Mouse (Mus musculus) c-Kit-negative CD71-positive TER-119-positive erythroid progenitor cells, embryonic 14.5 days (primary cell): ENCODE measurements around the gene Ptpn7.

Experiments used
- DNase-seq: peaks from one replicate; pipeline ENCODE4 v3.0.0-alpha.2; 2013; ENCODE audit warnings: low read depth, low spot score

The Ptpn7 gene

GRCm38 (mm10) chr1:135158633-135159032 is 26.1 kb downstream of the Ptpn7 start:
- DNase-seq = no peak

- DNase-seq = no peak
Observed at GRCm38 (mm10) chr1:135159074-135159473, 26.6 kb downstream of the Ptpn7 start.

- no peak for DNase-seq
Observed at GRCm38 (mm10) chr1:135159556-135160123, 27.1 kb downstream of the Ptpn7 start.

- no peak for DNase-seq
Observed at GRCm38 (mm10) chr1:135160411-135161050, 28.0 kb downstream of the Ptpn7 start.

GRCm38 (mm10) chr1:135162720-135163119 is 30.2 kb downstream of the Ptpn7 start:
- DNase-seq = no peak

GRCm38 (mm10) chr1:135167435-135167834 is 34.9 kb downstream of the Ptpn7 start, which contains the start of gene Gpr37l1:
Gene Gpr37l1 (minus strand): TSS chr1:135167681.
- no peak for DNase-seq

- no peak for DNase-seq
Observed at GRCm38 (mm10) chr1:135168453-135169200, 36.1 kb downstream of the Ptpn7 start.

GRCm38 (mm10) chr1:135169556-135170224 is 37.2 kb downstream of the Ptpn7 start:
- DNase-seq = no peak

GRCm38 (mm10) chr1:135170299-135170698 is 37.8 kb downstream of the Ptpn7 start:
- DNase-seq = no peak

- no peak for DNase-seq
Observed at GRCm38 (mm10) chr1:135171202-135171601, 38.7 kb downstream of the Ptpn7 start.

GRCm38 (mm10) chr1:135171984-135172383 is 39.5 kb downstream of the Ptpn7 start:
- no peak for DNase-seq

GRCm38 (mm10) chr1:135173311-135173710 is 40.8 kb downstream of the Ptpn7 start:
- no peak for DNase-seq

GRCm38 (mm10) chr1:135175176-135175575 is 42.7 kb downstream of the Ptpn7 start:
- DNase-seq = no peak

GRCm38 (mm10) chr1:135177724-135178123 is 45.2 kb downstream of the Ptpn7 start:
- no peak for DNase-seq

- no peak for DNase-seq
Observed at GRCm38 (mm10) chr1:135178863-135179262, 46.4 kb downstream of the Ptpn7 start.

GRCm38 (mm10) chr1:135180830-135181229 is 48.3 kb downstream of the Ptpn7 start:
- no peak for DNase-seq

GRCm38 (mm10) chr1:135181275-135181674 is 48.8 kb downstream of the Ptpn7 start:
- no peak for DNase-seq

GRCm38 (mm10) chr1:135181880-135182623 is 49.6 kb downstream of the Ptpn7 start:
- no peak for DNase-seq

- no peak for DNase-seq
Observed at GRCm38 (mm10) chr1:135182975-135183374, 50.5 kb downstream of the Ptpn7 start.

- DNase-seq = no peak
Observed at GRCm38 (mm10) chr1:135183448-135183847, 50.9 kb downstream of the Ptpn7 start.

GRCm38 (mm10) chr1:135183941-135184570 is 51.6 kb downstream of the Ptpn7 start:
- no peak for DNase-seq
